Mouse (Mus musculus) spleen, adult 2 months (tissue): ENCODE data around the gene Trmt11. TPM values are rescaled to one million over a fixed set of nuclear protein-coding genes. Genes with fewer than 3 reads are reported as not detected.

ENCODE experiments used
- DNase-seq, 2 experiments: peaks; one replicate each; pipeline versions ENCODE4 v3.0.0 to v3.0.0-alpha.2; 2012 to 2021; ENCODE audit warnings: low spot score in 2 of 2, low read depth in 1 of 2
- H3K27ac ChIP-seq: fragments of 200-500 bp; 2 replicates; pipeline ENCODE4 v1.5.1; 2012; ENCODE audit warnings: low read length, inconsistent platforms; ENCODE audit not compliant: insufficient read depth
- H3K27me3 ChIP-seq: fragments of 200-500 bp; 2 replicates; pipeline ENCODE4 v1.6.1; 2012; ENCODE audit warnings: mild to moderate bottlenecking, moderate library complexity, low read length, inconsistent platforms; ENCODE audit not compliant: control insufficient read depth, insufficient read depth
- H3K36me3 ChIP-seq: fragments of 200-500 bp; 2 replicates; pipeline ENCODE4 v1.6.1; 2012; ENCODE audit warnings: mild to moderate bottlenecking, low read length, inconsistent platforms; ENCODE audit not compliant: control insufficient read depth, insufficient read depth
- H3K4me1 ChIP-seq: fragments of 200-500 bp; 2 replicates; pipeline ENCODE4 v1.6.1; 2011; ENCODE audit warnings: inconsistent platforms; ENCODE audit not compliant: control insufficient read depth, insufficient read depth, insufficient read length
- H3K4me3 ChIP-seq: fragments of 200-500 bp; 2 replicates; pipeline ENCODE4 v1.5.1; 2011; ENCODE audit warnings: mild to moderate bottlenecking, inconsistent platforms; ENCODE audit not compliant: insufficient read depth, insufficient read length; ENCODE audit errors: extremely low read depth
- CTCF ChIP-seq: fragments of 200-500 bp; IDR thresholded peaks from 2 replicates; pipeline ENCODE4 v1.5.1; 2011; ENCODE audit warnings: mild to moderate bottlenecking, inconsistent platforms; ENCODE audit not compliant: insufficient read depth, insufficient read length, insufficient replicate concordance; ENCODE audit errors: extremely low read depth
- POLR2A ChIP-seq: fragments of 200-500 bp; IDR thresholded peaks from 2 replicates; pipeline ENCODE4 v1.6.1; 2011; ENCODE audit warnings: low read depth, low read length, inconsistent platforms
- WGBS: fragments of 180-500 bp; shearing (Covaris S2); methylation state at CpG from one replicate; pipeline ENCODE4 v1.1.7; 2018; 5-methylcytosine and 5-hydroxymethylcytosine counted together
- polyA plus RNA-seq: library from polyadenylated mRNA; depleted of rRNA; stranded (reverse); fragments of >200 nt; gene quantifications from 2 replicates; pipeline ENCODE4 v1.2.3, GENCODE M21; 2012

Trmt11 gene
- polyA plus RNA-seq, 1 experiment = 0.76 TPM

GRCm38 (mm10) chr10:30609614-30610013 is 9.1 kb upstream of the Trmt11 start:
- no peaks in the 10 kb centered on the region for H3K27me3 ChIP-seq
- DNase-seq = no peak
- TF ChIP-seq CTCF (no peak), POLR2A (no peak)
- peaks cover 9% of the 10 kb centered on the region for H3K36me3 ChIP-seq
- no peak overlapping the region for H3K27ac ChIP-seq
- H3K4me1 ChIP-seq = no peaks in the 10 kb centered on the region
- no peak overlapping the region for H3K4me3 ChIP-seq

GRCm38 (mm10) chr10:30608109-30608508 is 7.6 kb upstream of the Trmt11 start:
- DNase-seq = no peak
- Histone ChIP-seq H3K4me1 (no peaks in the 10 kb centered on the region), H3K27ac (no peak overlapping the region), H3K36me3 (peaks cover 7% of the 10 kb centered on the region), H3K4me3 (no peak overlapping the region), H3K27me3 (no peaks in the 10 kb centered on the region)
- WGBS = 69% methylated on average over 2 of the region's 2 CpGs
- TF ChIP-seq POLR2A (no peak), CTCF (no peak)

- H3K4me1 ChIP-seq = peaks cover 2% of the 10 kb centered on the region
- H3K27me3 ChIP-seq = no peaks in the 10 kb centered on the region
- H3K36me3 ChIP-seq = 0 out of 2 replicates have a peak, but pooled peaks cover 1% of the 10 kb centered on the region
- peak overlapping the region; percentile 83 for H3K27ac ChIP-seq
- no peak for TF ChIP-seq POLR2A
- no peak for TF ChIP-seq CTCF
- DNase-seq = no peak
- 1% methylated on average over 27 of the region's 27 CpGs for WGBS
- H3K4me3 ChIP-seq = peak overlapping the region; percentile 94
Observed at GRCm38 (mm10) chr10:30600094-30600534, 435 bp downstream of the Trmt11 start.

GRCm38 (mm10) chr10:30587037-30587436 is 13.5 kb downstream of the Trmt11 start:
- no peak overlapping the region for H3K27ac ChIP-seq
- peaks cover 7% of the 10 kb centered on the region for H3K36me3 ChIP-seq
- H3K4me1 ChIP-seq = no peaks in the 10 kb centered on the region
- DNase-seq = no peak
- no peak for TF ChIP-seq CTCF
- no peak for TF ChIP-seq POLR2A
- no peak overlapping the region for H3K4me3 ChIP-seq
- 81% methylated on average over 5 of the region's 5 CpGs for WGBS
- H3K27me3 ChIP-seq = no peaks in the 10 kb centered on the region

- H3K4me3 ChIP-seq = no peak overlapping the region
- H3K27me3 ChIP-seq = no peaks in the 10 kb centered on the region
- no peak overlapping the region for H3K27ac ChIP-seq
- no peaks in the 10 kb centered on the region for H3K4me1 ChIP-seq
- TF ChIP-seq POLR2A = no peak
- no peak for TF ChIP-seq CTCF
- peaks cover 5% of the 10 kb centered on the region for H3K36me3 ChIP-seq
- WGBS = 80% methylated on average over 1 of the region's 1 CpGs
- DNase-seq = no peak
Observed at GRCm38 (mm10) chr10:30585691-30586090, 14.9 kb downstream of the Trmt11 start.

- Histone ChIP-seq H3K36me3 (no peaks in the 10 kb centered on the region), H3K27me3 (no peaks in the 10 kb centered on the region), H3K4me3 (no peak overlapping the region), H3K27ac (no peak overlapping the region), H3K4me1 (no peaks in the 10 kb centered on the region)
- 96% methylated on average over 5 of the region's 5 CpGs for WGBS
- TF ChIP-seq CTCF = no peak
- no peak for TF ChIP-seq POLR2A
- DNase-seq = no peak
Observed at GRCm38 (mm10) chr10:30577670-30578280, 22.8 kb downstream of the Trmt11 start.

- no peak for DNase-seq
- no peak overlapping the region for H3K4me3 ChIP-seq
Observed at GRCm38 (mm10) chr10:30566364-30566763, 34.2 kb downstream of the Trmt11 start.

More at GRCm38 (mm10) chr10:30566364-30566763, 34.2 kb downstream of the Trmt11 start:
- peaks cover 2% of the 10 kb centered on the region; the same call in 1 of the 2 replicates for H3K36me3 ChIP-seq
- H3K27ac ChIP-seq = no peak overlapping the region
- TF ChIP-seq POLR2A = no peak
- no peak for TF ChIP-seq CTCF
- H3K4me1 ChIP-seq = no peaks in the 10 kb centered on the region
- no peaks in the 10 kb centered on the region for H3K27me3 ChIP-seq
